ENCODE assay signal across 18 mouse cellular contexts in genomic region chr6:148260729-148261101, GRCm38 (mm10). TPM values are rescaled to one million over a fixed set of nuclear protein-coding genes. Genes with fewer than 3 reads are reported as not detected.
DNase-seq lines count a peak whose midpoint lies in the region; ATAC-seq and TF ChIP-seq lines count a peak whose summit lies in the region.
"Had no signal": no experiment of that assay in that cellular context is flagged by ENCODE, and none has a peak within 500 bp of the region (broad histone marks: within the 10 kb centered on the region; RNA-seq: fewer than 3 reads in every experiment).

No protein-coding gene starts in this region.

- no peak for DNase-seq in lung, embryonic 14.5 days
- DNase-seq in lung, adult 2 months, result no peak
- no peak for DNase-seq in gastrocnemius, postnatal 10 days
- DNase-seq: adrenal gland, postnatal 10 days; cerebellum, adult 2 months; thymus, adult 2 months had no signal

- ATAC-seq in lung, embryonic 14.5 days (ENCODE audit: insufficient read depth), result peak; percentile 16; the same call in 1 of the 2 replicates
- peak; percentile 18; the same call in 1 of the 2 replicates for ATAC-seq in forebrain, embryonic 16.5 days
- ATAC-seq in hindbrain, embryonic 15.5 days (ENCODE audit: low FRiP score, low read depth), result peak; percentile 17; the same call in 1 of the 2 replicates
- peak; percentile 33; the same call in 1 of the 2 replicates for ATAC-seq in neural tube, embryonic 14.5 days (ENCODE audit: low read depth)
- ATAC-seq in activated CD4-positive, CD25-positive, alpha-beta regulatory T cell, adult 4 months, result no peak

- H3K4me2 ChIP-seq in lung, embryonic 14.5 days, result no peak overlapping the region
- H3K4me2 ChIP-seq in forebrain, embryonic 16.5 days (ENCODE audit: low read length), result no peak overlapping the region
- H3K4me2 ChIP-seq in hindbrain, embryonic 15.5 days, result no peak overlapping the region
- no peak overlapping the region for H3K4me2 ChIP-seq in neural tube, embryonic 14.5 days (ENCODE audit: low read depth, low read length)
- H3K4me2 ChIP-seq: embryonic facial prominence, embryonic 15.5 days; heart, embryonic 13.5 days; limb, embryonic 12.5 days had no signal

- H3K27me3 ChIP-seq in lung, embryonic 14.5 days (ENCODE audit: insufficient read depth, low read length), result no peaks in the 10 kb centered on the region
- H3K27me3 ChIP-seq in forebrain, embryonic 16.5 days (replicated peaks; ENCODE audit: control insufficient read depth, insufficient read depth, low read length), result no peaks in the 10 kb centered on the region
- no peaks in the 10 kb centered on the region for H3K27me3 ChIP-seq in hindbrain, embryonic 15.5 days
- no peaks in the 10 kb centered on the region for H3K27me3 ChIP-seq in neural tube, embryonic 14.5 days (ENCODE audit: control insufficient read depth, insufficient read depth, low read length)
- H3K27me3 ChIP-seq: embryonic facial prominence, embryonic 15.5 days; heart, embryonic 13.5 days; limb, embryonic 12.5 days had no signal

- H3K9me3 ChIP-seq in lung, embryonic 14.5 days (ENCODE audit: low read depth, low read length), result no peaks in the 10 kb centered on the region
- no peaks in the 10 kb centered on the region for H3K9me3 ChIP-seq in forebrain, embryonic 16.5 days (ENCODE audit: control insufficient read depth, low read length)
- no peaks in the 10 kb centered on the region for H3K9me3 ChIP-seq in hindbrain, embryonic 15.5 days
- H3K9me3 ChIP-seq in neural tube, embryonic 14.5 days (ENCODE audit: control insufficient read depth, low read length), result no peaks in the 10 kb centered on the region
- H3K9me3 ChIP-seq: embryonic facial prominence, embryonic 15.5 days; G1E; heart, embryonic 13.5 days; limb, embryonic 12.5 days; megakaryocyte, embryonic 14.5 days had no signal

- no peaks in the 10 kb centered on the region for H3K36me3 ChIP-seq in lung, embryonic 14.5 days (ENCODE audit: insufficient read depth)
- no peaks in the 10 kb centered on the region for H3K36me3 ChIP-seq in forebrain, embryonic 16.5 days (ENCODE audit: control insufficient read depth, insufficient read depth)
- no peaks in the 10 kb centered on the region for H3K36me3 ChIP-seq in hindbrain, embryonic 15.5 days
- no peaks in the 10 kb centered on the region for H3K36me3 ChIP-seq in neural tube, embryonic 14.5 days (ENCODE audit: control insufficient read depth, insufficient read depth, low read length)
- H3K36me3 ChIP-seq: embryonic facial prominence, embryonic 15.5 days; G1E; heart, embryonic 13.5 days; limb, embryonic 12.5 days had no signal

- TF ChIP-seq CTCF in lung, embryonic 14.5 days (IDR thresholded peaks at IDR 0.05; ENCODE audit: low read depth), result no peak
- TF ChIP-seq CTCF in lung, adult 2 months (IDR thresholded peaks at IDR 0.05; ENCODE audit: insufficient read depth, low read length), result no peak

- peaks cover 4% of the 10 kb centered on the region; the same call in 1 of the 2 replicates for H3K4me1 ChIP-seq in lung, embryonic 14.5 days (ENCODE audit: insufficient read depth)
- H3K4me1 ChIP-seq in lung, adult 2 months (ENCODE audit: control insufficient read depth, insufficient read depth, low read length), result peaks cover under 1% of the 10 kb centered on the region; the same call in 1 of the 2 replicates
- peaks cover 4% of the 10 kb centered on the region for H3K4me1 ChIP-seq in forebrain, embryonic 16.5 days (replicated peaks; ENCODE audit: control insufficient read depth, insufficient read depth, low read length)
- H3K4me1 ChIP-seq in hindbrain, embryonic 15.5 days (replicated peaks), result peaks cover 6% of the 10 kb centered on the region; the same call in 1 of the 2 replicates
- H3K4me1 ChIP-seq in neural tube, embryonic 14.5 days (ENCODE audit: control insufficient read depth, insufficient read depth, low read length), result no peaks in the 10 kb centered on the region

- TF ChIP-seq POLR2A in lung, adult 2 months (IDR thresholded peaks at IDR 0.05; ENCODE audit: borderline replicate concordance, extremely low read depth, low read depth, low read length), result no peak

- no peak overlapping the region for H3K9ac ChIP-seq in lung, embryonic 14.5 days
- no peak overlapping the region for H3K9ac ChIP-seq in forebrain, embryonic 16.5 days (replicated peaks; ENCODE audit: low read depth, low read length)
- no peak overlapping the region for H3K9ac ChIP-seq in hindbrain, embryonic 15.5 days
- H3K9ac ChIP-seq in neural tube, embryonic 14.5 days (replicated peaks; ENCODE audit: low read depth, low read length), result no peak overlapping the region
- H3K9ac ChIP-seq: embryonic facial prominence, embryonic 15.5 days; heart, embryonic 13.5 days; limb, embryonic 12.5 days had no signal

- no peak overlapping the region for H3K4me3 ChIP-seq in lung, embryonic 14.5 days (ENCODE audit: low read depth, low read length)
- H3K4me3 ChIP-seq in lung, adult 2 months (replicated peaks; ENCODE audit: extremely low read depth, low read depth, low read length), result no peak overlapping the region
- no peak overlapping the region for H3K4me3 ChIP-seq in forebrain, embryonic 16.5 days (replicated peaks; ENCODE audit: low read length)
- no peak overlapping the region for H3K4me3 ChIP-seq in hindbrain, embryonic 15.5 days
- no peak overlapping the region for H3K4me3 ChIP-seq in neural tube, embryonic 14.5 days (ENCODE audit: low read depth, low read length)
- H3K4me3 ChIP-seq: embryonic facial prominence, embryonic 15.5 days; heart, embryonic 13.5 days; layer of hippocampus, adult 2 months; left cerebral cortex, adult 2 months; limb, embryonic 12.5 days; megakaryocyte, embryonic 14.5 days had no signal

- 76% methylated on average over 6 of the region's 6 CpGs for WGBS in lung, embryonic 14.5 days
- 92% methylated on average over 6 of the region's 6 CpGs for WGBS in lung, adult 2 months
- WGBS in forebrain, embryonic 16.5 days, result 87% methylated on average over 6 of the region's 6 CpGs
- 78% methylated on average over 6 of the region's 6 CpGs for WGBS in hindbrain, embryonic 15.5 days
- 82% methylated on average over 6 of the region's 6 CpGs for WGBS in neural tube, embryonic 14.5 days

- peak overlapping the region; percentile 63; the same call in 1 of the 2 replicates for H3K27ac ChIP-seq in lung, embryonic 14.5 days (ENCODE audit: low read depth)
- H3K27ac ChIP-seq in forebrain, embryonic 16.5 days (ENCODE audit: low read length), result peak overlapping the region; percentile 59; the same call in 1 of the 2 replicates
- no peak overlapping the region; the same call in 1 of the 2 replicates for H3K27ac ChIP-seq in hindbrain, embryonic 15.5 days (replicated peaks)
- H3K27ac ChIP-seq in neural tube, embryonic 14.5 days (ENCODE audit: low read depth, low read length), result peak overlapping the region; percentile 52
- H3K27ac ChIP-seq: embryonic facial prominence, embryonic 15.5 days; heart, embryonic 13.5 days; kidney, postnatal 0 days; limb, embryonic 12.5 days had no signal

RNA-seq across cellular contexts. Expression of gene Ergic2, which starts 48.5 kb away (rescaled TPM):
- 207 and 221 TPM in 2 replicates for polyA plus RNA-seq in lung, embryonic 14.5 days (2014; fragmentation: Nextera tagmentation; extraction: Ambion mirVana)
- polyA plus RNA-seq in lung, adult 2 months (2012; rRNA removed), result 12.2 and 25.0 TPM in 2 replicates
- polyA plus RNA-seq in forebrain, embryonic 16.5 days (2015; fragmentation: Nextera tagmentation; extraction: Ambion mirVana), result 195 and 213 TPM in 2 replicates
- polyA plus RNA-seq in hindbrain, embryonic 15.5 days (2015; fragmentation: Nextera tagmentation; extraction: Ambion mirVana), result 182 and 212 TPM in 2 replicates
- 218 and 219 TPM in 2 replicates for polyA plus RNA-seq in neural tube, embryonic 14.5 days (2014; fragmentation: Nextera tagmentation; extraction: Ambion mirVana)
- polyA plus RNA-seq in activated CD4-positive, CD25-positive, alpha-beta regulatory T cell, adult 4 months (2017; shearing (Covaris generic)), result 100 to 1,000 TPM; 168 to 171 TPM
- 10 to 100 TPM; 54.6 to 63.5 TPM for total RNA-seq in gastrocnemius, postnatal 10 days (2021)
